Mouse (Mus musculus) heart, adult 2 months (tissue): ENCODE measurements around the gene Nxph4.

Experiments
- CTCF ChIP-seq: fragments of 200-600 bp; IDR thresholded peaks from 2 replicates; pipeline ENCODE4 v1.8.1; 2022; ENCODE audit warnings: antibody characterized with exemption, mild to moderate bottlenecking, moderate library complexity
- EP300 ChIP-seq: fragments of 200-500 bp; IDR thresholded peaks from 2 replicates; pipeline ENCODE4 v1.6.1; 2011; ENCODE audit warnings: low read depth, low read length, control low read depth; ENCODE audit not compliant: insufficient read depth

DNA sequence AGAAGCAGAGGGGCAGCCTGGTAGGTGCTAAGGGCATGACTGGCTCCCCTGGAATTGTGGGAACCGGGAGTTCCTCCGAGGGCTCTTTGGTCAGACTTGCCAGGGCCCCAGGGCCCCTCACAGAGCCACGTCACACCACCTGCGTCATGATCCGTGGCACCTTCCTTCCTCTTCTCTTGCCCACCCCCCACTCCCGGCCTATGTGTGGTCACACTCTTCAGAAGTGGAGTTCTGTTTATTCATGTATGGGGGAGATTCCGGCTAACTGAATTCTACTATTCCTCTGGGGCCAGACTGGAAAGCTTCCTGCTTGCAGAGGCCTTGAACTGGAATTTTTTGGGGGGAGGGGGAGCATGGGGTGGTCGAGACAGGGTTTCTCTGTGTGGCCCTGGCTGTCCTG is 29.5 kb upstream of the Nxph4 start:
- TF ChIP-seq CTCF (no peak), EP300 (no peak)
